Mouse (Mus musculus) limb, embryonic 12.5 days (tissue): ENCODE data around the gene Rbfox3. TPM values are rescaled to one million over a fixed set of nuclear protein-coding genes. Genes with fewer than 3 reads are reported as not detected.
A peak's percentile ranks its signal among the peaks of the same experiment; 100 is the strongest.

Source experiments
- ATAC-seq: fragments of 200-750 bp; cut with Nextera tagmentation; 2 replicates; pipeline ENCODE4 v1.8.0; 2017; ENCODE audit warnings: low read depth, moderate TSS enrichment; ENCODE audit not compliant: insufficient number of reproducible peaks, insufficient read depth, low FRiP score, low TSS enrichment
- H3K27ac ChIP-seq: fragments of 300-500 bp; sonication (generic); 2 replicates; pipeline ENCODE4 v1.5.1; 2016; ENCODE audit warnings: mild to moderate bottlenecking, moderate library complexity
- H3K27me3 ChIP-seq: fragments of 300-500 bp; sonication (generic); 2 replicates; pipeline ENCODE4 v1.6.1; 2016; ENCODE audit warnings: mild to moderate bottlenecking, moderate library complexity
- H3K36me3 ChIP-seq: fragments of 300-500 bp; sonication (generic); 2 replicates; pipeline ENCODE4 v1.6.1; 2016; ENCODE audit warnings: mild to moderate bottlenecking, moderate library complexity
- H3K4me1 ChIP-seq: fragments of 300-500 bp; sonication (generic); replicated peaks from 2 replicates; pipeline ENCODE4 v1.6.1; 2016
- H3K4me2 ChIP-seq: fragments of 300-500 bp; sonication (generic); 2 replicates; pipeline ENCODE4 v1.6.1; 2016; ENCODE audit warnings: mild to moderate bottlenecking, moderate library complexity
- H3K4me3 ChIP-seq: fragments of 300-500 bp; sonication (generic); replicated peaks from 2 replicates; pipeline ENCODE4 v1.5.1; 2016; ENCODE audit warnings: mild to moderate bottlenecking
- H3K9ac ChIP-seq: fragments of 300-500 bp; sonication (generic); replicated peaks from 2 replicates; pipeline ENCODE4 v1.6.1; 2016; ENCODE audit warnings: mild to moderate bottlenecking, moderate library complexity
- H3K9me3 ChIP-seq: fragments of 300-500 bp; sonication (generic); 2 replicates; pipeline ENCODE4 v1.6.1; 2016; ENCODE audit warnings: mild to moderate bottlenecking, moderate library complexity
- WGBS: fragments of 180-500 bp; shearing (Covaris S2); methylation state at CpG from one replicate; pipeline ENCODE4 v1.1.7; 2016; 5-methylcytosine and 5-hydroxymethylcytosine counted together
- polyA plus RNA-seq: library from polyadenylated mRNA; unstranded; fragments of >200 nt; fragmentation: Nextera tagmentation; extraction: Ambion mirVana; gene quantifications from 2 replicates; pipeline ENCODE4 v1.2.1, GENCODE M21; 2016

The Rbfox3 gene
- polyA plus RNA-seq, 1 experiment from 2014 or later, result 3.9 TPM

- H3K9me3 ChIP-seq, result no peaks in the 10 kb centered on the region
- H3K27me3 ChIP-seq, result no peaks in the 10 kb centered on the region; the same call in 1 of the 2 replicates
- WGBS, result 79% methylated on average over 10 of the region's 10 CpGs
- H3K4me3 ChIP-seq, result no peak overlapping the region
- 0 out of 2 replicates have a peak, but pooled peaks cover 5% of the 10 kb centered on the region for H3K4me1 ChIP-seq
- H3K27ac ChIP-seq, result no peak overlapping the region
- ATAC-seq, result no peak
- no peak overlapping the region for H3K4me2 ChIP-seq
- no peaks in the 10 kb centered on the region for H3K36me3 ChIP-seq
- H3K9ac ChIP-seq, result no peak overlapping the region
These were observed 153.0 kb downstream of the Rbfox3 start for GRCm38 (mm10) chr11:118758277-118758990.

GRCm38 (mm10) chr11:118757488-118757887 is 153.9 kb downstream of the Rbfox3 start:
- H3K36me3 ChIP-seq, result no peaks in the 10 kb centered on the region
- no peak for ATAC-seq
- H3K4me2 ChIP-seq, result no peak overlapping the region
- 0 out of 2 replicates have a peak, but pooled peaks cover 5% of the 10 kb centered on the region for H3K4me1 ChIP-seq
- H3K9ac ChIP-seq, result no peak overlapping the region
- 71% methylated on average over 1 of the region's 1 CpGs for WGBS
- H3K27ac ChIP-seq, result no peak overlapping the region
- H3K27me3 ChIP-seq, result no peaks in the 10 kb centered on the region; the same call in 1 of the 2 replicates
- no peak overlapping the region for H3K4me3 ChIP-seq
- no peaks in the 10 kb centered on the region for H3K9me3 ChIP-seq

- whole genome bisulfite sequencing, result 84% methylated on average over 17 of the region's 17 CpGs
- H3K4me2 ChIP-seq, result no peak overlapping the region
- no peak overlapping the region for H3K9ac ChIP-seq
These were observed 156.4 kb downstream of the Rbfox3 start for GRCm38 (mm10) chr11:118755003-118755402.

GRCm38 (mm10) chr11:118754535-118754934 is 156.9 kb downstream of the Rbfox3 start:
- no peaks in the 10 kb centered on the region; the same call in 1 of the 2 replicates for H3K27me3 ChIP-seq
- 54% methylated on average over 4 of the region's 4 CpGs for WGBS
- no peaks in the 10 kb centered on the region for H3K9me3 ChIP-seq
- no peak overlapping the region for H3K9ac ChIP-seq
- H3K36me3 ChIP-seq, result no peaks in the 10 kb centered on the region
- H3K4me3 ChIP-seq, result no peak overlapping the region
- H3K27ac ChIP-seq, result no peak overlapping the region
- ATAC-seq, result no peak
- H3K4me1 ChIP-seq, result 0 out of 2 replicates have a peak, but pooled peaks cover 5% of the 10 kb centered on the region
- no peak overlapping the region for H3K4me2 ChIP-seq

More at GRCm38 (mm10) chr11:118755003-118755402, 156.4 kb downstream of the Rbfox3 start:
- Histone ChIP-seq H3K4me1 (0 out of 2 replicates have a peak, but pooled peaks cover 5% of the 10 kb centered on the region), H3K27ac (no peak overlapping the region), H3K4me3 (no peak overlapping the region), H3K27me3 (no peaks in the 10 kb centered on the region; the same call in 1 of the 2 replicates), H3K9me3 (no peaks in the 10 kb centered on the region), H3K36me3 (no peaks in the 10 kb centered on the region)
- ATAC-seq, result no peak

- Histone ChIP-seq H3K4me1 (0 out of 2 replicates have a peak, but pooled peaks cover 5% of the 10 kb centered on the region), H3K36me3 (no peaks in the 10 kb centered on the region), H3K4me3 (no peak overlapping the region), H3K27me3 (peaks cover 8% of the 10 kb centered on the region; the same call in 1 of the 2 replicates), H3K27ac (no peak overlapping the region), H3K9ac (no peak overlapping the region), H3K9me3 (no peaks in the 10 kb centered on the region), H3K4me2 (no peak overlapping the region)
- ATAC-seq, result no peak
- 72% methylated on average over 7 of the region's 7 CpGs for WGBS
These were observed 159.3 kb downstream of the Rbfox3 start for GRCm38 (mm10) chr11:118751879-118752616.

GRCm38 (mm10) chr11:118750745-118751330 is 160.6 kb downstream of the Rbfox3 start:
- Histone ChIP-seq H3K9ac (no peak overlapping the region), H3K27me3 (peaks cover 20% of the 10 kb centered on the region), H3K9me3 (no peaks in the 10 kb centered on the region), H3K36me3 (no peaks in the 10 kb centered on the region), H3K4me1 (0 out of 2 replicates have a peak, but pooled peaks cover 5% of the 10 kb centered on the region), H3K4me2 (no peak overlapping the region), H3K27ac (no peak overlapping the region), H3K4me3 (no peak overlapping the region)
- 80% methylated on average over 11 of the region's 11 CpGs for WGBS
- no peak for ATAC-seq

- peaks cover 33% of the 10 kb centered on the region for H3K27me3 ChIP-seq
- peaks cover 16% of the 10 kb centered on the region for H3K4me1 ChIP-seq
- ATAC-seq, result no peak
- H3K36me3 ChIP-seq, result no peaks in the 10 kb centered on the region
- no peak overlapping the region for H3K4me3 ChIP-seq
- no peak overlapping the region for H3K9ac ChIP-seq
- 85% methylated on average over 1 of the region's 1 CpGs for WGBS
- no peaks in the 10 kb centered on the region for H3K9me3 ChIP-seq
- H3K4me2 ChIP-seq, result no peak overlapping the region
- H3K27ac ChIP-seq, result no peak overlapping the region
These were observed 161.9 kb downstream of the Rbfox3 start for GRCm38 (mm10) chr11:118749541-118749940.

GRCm38 (mm10) chr11:118748622-118749021 is 162.8 kb downstream of the Rbfox3 start:
- no peaks in the 10 kb centered on the region for H3K36me3 ChIP-seq
- no peak overlapping the region for H3K4me2 ChIP-seq
- H3K4me1 ChIP-seq, result peaks cover 17% of the 10 kb centered on the region
- H3K27ac ChIP-seq, result no peak overlapping the region
- H3K4me3 ChIP-seq, result no peak overlapping the region
- no peak for ATAC-seq
- peaks cover 42% of the 10 kb centered on the region for H3K27me3 ChIP-seq
- WGBS, result 75% methylated on average over 10 of the region's 10 CpGs
- H3K9me3 ChIP-seq, result no peaks in the 10 kb centered on the region
- H3K9ac ChIP-seq, result no peak overlapping the region

GRCm38 (mm10) chr11:118745279-118745678 is 166.1 kb downstream of the Rbfox3 start:
- peak overlapping the region; percentile 55 for H3K4me2 ChIP-seq
- no peak overlapping the region for H3K4me3 ChIP-seq
- H3K36me3 ChIP-seq, result no peaks in the 10 kb centered on the region
- no peak overlapping the region for H3K9ac ChIP-seq
- H3K9me3 ChIP-seq, result no peaks in the 10 kb centered on the region
- no peak overlapping the region for H3K27ac ChIP-seq
- H3K27me3 ChIP-seq, result peaks cover 70% of the 10 kb centered on the region
- ATAC-seq, result no peak
- peaks cover 17% of the 10 kb centered on the region for H3K4me1 ChIP-seq

- Histone ChIP-seq H3K27ac (no peak overlapping the region), H3K36me3 (no peaks in the 10 kb centered on the region), H3K9ac (no peak overlapping the region), H3K9me3 (no peaks in the 10 kb centered on the region), H3K4me2 (peak overlapping the region; percentile 55), H3K4me1 (peaks cover 17% of the 10 kb centered on the region), H3K27me3 (peaks cover 74% of the 10 kb centered on the region), H3K4me3 (peak overlapping the region; percentile 22)
- ATAC-seq, result no peak
- WGBS, result under 1% methylated on average over 15 of the region's 15 CpGs
These were observed 166.6 kb downstream of the Rbfox3 start for GRCm38 (mm10) chr11:118744782-118745181.

GRCm38 (mm10) chr11:118742762-118743161 is 168.6 kb downstream of the Rbfox3 start:
- 17% methylated on average over 3 of the region's 3 CpGs for WGBS
- Histone ChIP-seq H3K27ac (no peak overlapping the region), H3K4me2 (no peak overlapping the region), H3K9me3 (no peaks in the 10 kb centered on the region), H3K9ac (no peak overlapping the region), H3K4me3 (no peak overlapping the region), H3K36me3 (no peaks in the 10 kb centered on the region), H3K27me3 (peaks cover 76% of the 10 kb centered on the region), H3K4me1 (peaks cover 24% of the 10 kb centered on the region)
- ATAC-seq, result no peak
